Mouse (Mus musculus): ENCODE measurements around the gene Ccl17. TPM values are rescaled to one million over a fixed set of nuclear protein-coding genes. Genes with fewer than 3 reads are reported as not detected.
A peak's percentile ranks its signal among the peaks of the same experiment; 100 is the strongest.

Ccl17 gene
- polyA plus RNA-seq, 1 experiment from 2014 or later: 0.57 TPM

- no peak overlapping the region for H3K9ac ChIP-seq (replicated peaks; ENCODE audit: low read length)
- H3K4me2 ChIP-seq (replicated peaks; ENCODE audit: low read depth, low read length): no peak overlapping the region
- 68% methylated on average over 10 of the region's 10 CpGs for WGBS
- peaks cover 35% of the 10 kb centered on the region for H3K4me1 ChIP-seq (ENCODE audit: insufficient read depth, low read length)
- peak overlapping the region; percentile 84 for H3K27ac ChIP-seq (ENCODE audit: low read length)
- no peak overlapping the region for H3K4me3 ChIP-seq (ENCODE audit: low read length)
- no peaks in the 10 kb centered on the region for H3K36me3 ChIP-seq (ENCODE audit: insufficient read depth, low read length)
- no peaks in the 10 kb centered on the region for H3K9me3 ChIP-seq (ENCODE audit: low read length)
- H3K27me3 ChIP-seq (ENCODE audit: insufficient read depth, low read length): no peaks in the 10 kb centered on the region
- ATAC-seq (ENCODE audit: low FRiP score, low TSS enrichment): no peak
Observed at GRCm38 (mm10) chr8:94778895-94779533, 31.2 kb upstream of the Ccl17 start.

- Histone ChIP-seq H3K4me1 (ENCODE audit: insufficient read depth, low read length) (peaks cover 35% of the 10 kb centered on the region), H3K27me3 (ENCODE audit: insufficient read depth, low read length) (no peaks in the 10 kb centered on the region), H3K9ac (replicated peaks; ENCODE audit: low read length) (no peak overlapping the region), H3K4me2 (replicated peaks; ENCODE audit: low read depth, low read length) (no peak overlapping the region), H3K9me3 (ENCODE audit: low read length) (no peaks in the 10 kb centered on the region), H3K4me3 (ENCODE audit: low read length) (no peak overlapping the region), H3K27ac (ENCODE audit: low read length) (no peak overlapping the region), H3K36me3 (ENCODE audit: insufficient read depth, low read length) (no peaks in the 10 kb centered on the region)
- WGBS: 92% methylated on average over 16 of the region's 16 CpGs
- ATAC-seq (ENCODE audit: low FRiP score, low TSS enrichment): no peak
Observed at GRCm38 (mm10) chr8:94779534-94780294, 30.5 kb upstream of the Ccl17 start.

GRCm38 (mm10) chr8:94780491-94781154 lies 29.6 kb upstream of the Ccl17 start:
- H3K9me3 ChIP-seq (ENCODE audit: low read length): no peaks in the 10 kb centered on the region
- no peaks in the 10 kb centered on the region for H3K36me3 ChIP-seq (ENCODE audit: insufficient read depth, low read length)
- H3K4me2 ChIP-seq (replicated peaks; ENCODE audit: low read depth, low read length): no peak overlapping the region
- H3K27me3 ChIP-seq (ENCODE audit: insufficient read depth, low read length): no peaks in the 10 kb centered on the region
- peaks cover 35% of the 10 kb centered on the region for H3K4me1 ChIP-seq (ENCODE audit: insufficient read depth, low read length)
- H3K4me3 ChIP-seq (ENCODE audit: low read length): no peak overlapping the region
- H3K27ac ChIP-seq (ENCODE audit: low read length): no peak overlapping the region
- H3K9ac ChIP-seq (replicated peaks; ENCODE audit: low read length): no peak overlapping the region
- no peak for ATAC-seq (ENCODE audit: low FRiP score, low TSS enrichment)
- WGBS: 87% methylated on average over 21 of the region's 21 CpGs

DNA sequence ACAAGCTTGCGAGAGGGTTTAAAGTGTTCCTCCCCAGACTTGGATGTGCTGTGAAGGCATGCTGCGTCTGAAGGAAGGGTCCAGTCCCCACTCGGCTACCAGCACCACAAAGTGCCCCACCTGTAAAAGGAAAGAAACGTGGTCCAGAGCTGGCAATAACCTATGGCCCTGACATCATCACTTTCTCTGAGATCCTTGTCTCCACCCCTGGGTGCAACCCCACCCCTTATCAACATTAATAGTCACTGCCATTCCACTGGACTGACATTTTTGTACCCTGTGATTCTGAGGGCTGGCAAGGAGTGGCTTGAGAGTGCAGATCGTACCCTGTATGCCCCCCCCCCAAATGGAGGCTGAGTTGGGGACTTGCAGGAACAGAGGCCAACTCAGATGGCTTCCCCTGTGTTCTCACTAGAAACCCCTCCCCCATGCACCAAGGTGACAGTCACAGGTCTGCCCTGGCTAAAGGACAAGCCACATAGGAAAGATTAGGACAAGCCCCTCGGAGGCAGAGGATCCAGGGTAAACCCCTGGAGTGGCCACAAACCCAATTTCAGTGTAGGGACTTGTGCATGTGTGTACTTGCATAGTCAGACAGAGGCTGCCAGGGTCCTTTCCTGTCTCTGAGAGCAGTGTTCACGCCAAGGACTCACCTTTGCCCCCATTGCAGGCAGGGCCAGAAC lies 29.0 kb upstream of the Ccl17 start:
- Histone ChIP-seq H3K9me3 (ENCODE audit: low read length) (no peaks in the 10 kb centered on the region), H3K27ac (ENCODE audit: low read length) (peak overlapping the region; percentile 56), H3K27me3 (ENCODE audit: insufficient read depth, low read length) (no peaks in the 10 kb centered on the region), H3K9ac (replicated peaks; ENCODE audit: low read length) (no peak overlapping the region), H3K4me3 (ENCODE audit: low read length) (no peak overlapping the region), H3K36me3 (ENCODE audit: insufficient read depth, low read length) (no peaks in the 10 kb centered on the region), H3K4me2 (replicated peaks; ENCODE audit: low read depth, low read length) (peak overlapping the region; percentile 32), H3K4me1 (ENCODE audit: insufficient read depth, low read length) (peaks cover 35% of the 10 kb centered on the region)
- 58% methylated on average over 7 of the region's 7 CpGs for WGBS
- ATAC-seq (ENCODE audit: low FRiP score, low TSS enrichment): no peak

GRCm38 (mm10) chr8:94781838-94782235 lies 28.4 kb upstream of the Ccl17 start:
- H3K27me3 ChIP-seq (ENCODE audit: insufficient read depth, low read length): no peaks in the 10 kb centered on the region
- H3K9me3 ChIP-seq (ENCODE audit: low read length): no peaks in the 10 kb centered on the region
- no peak overlapping the region for H3K4me3 ChIP-seq (ENCODE audit: low read length)
- H3K4me2 ChIP-seq (replicated peaks; ENCODE audit: low read depth, low read length): peak overlapping the region; percentile 32
- peak; percentile 90 for ATAC-seq (ENCODE audit: low FRiP score, low TSS enrichment)
- peaks cover 35% of the 10 kb centered on the region for H3K4me1 ChIP-seq (ENCODE audit: insufficient read depth, low read length)
- no peaks in the 10 kb centered on the region for H3K36me3 ChIP-seq (ENCODE audit: insufficient read depth, low read length)
- H3K9ac ChIP-seq (replicated peaks; ENCODE audit: low read length): no peak overlapping the region
- H3K27ac ChIP-seq (ENCODE audit: low read length): peak overlapping the region; percentile 56
- 8% methylated on average over 11 of the region's 11 CpGs for WGBS

DNA sequence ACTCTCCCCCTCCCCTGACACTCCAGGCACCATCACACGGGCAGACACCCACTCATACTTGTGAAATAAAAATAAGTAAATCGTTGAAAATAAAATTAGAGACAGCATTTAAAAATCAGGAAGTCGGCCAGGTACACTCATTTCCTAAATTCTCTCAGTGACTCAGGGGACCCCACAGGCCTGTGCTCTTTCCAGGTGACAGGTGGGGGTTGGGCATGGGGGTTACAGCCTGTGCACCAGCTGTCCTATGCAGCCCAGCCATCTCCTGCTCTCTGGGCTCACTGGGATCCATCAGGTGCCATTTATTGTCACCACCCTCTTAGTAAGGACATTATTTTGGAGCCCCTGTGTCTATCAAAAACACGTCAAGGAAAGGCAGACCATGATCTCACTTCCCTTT lies 26.4 kb upstream of the Ccl17 start:
- Histone ChIP-seq H3K36me3 (ENCODE audit: insufficient read depth, low read length) (no peaks in the 10 kb centered on the region), H3K9ac (replicated peaks; ENCODE audit: low read length) (no peak overlapping the region), H3K4me3 (ENCODE audit: low read length) (no peak overlapping the region), H3K4me2 (replicated peaks; ENCODE audit: low read depth, low read length) (no peak overlapping the region), H3K9me3 (ENCODE audit: low read length) (no peaks in the 10 kb centered on the region), H3K27me3 (ENCODE audit: insufficient read depth, low read length) (no peaks in the 10 kb centered on the region), H3K27ac (ENCODE audit: low read length) (no peak overlapping the region), H3K4me1 (ENCODE audit: insufficient read depth, low read length) (peaks cover 22% of the 10 kb centered on the region)
- 65% methylated on average over 4 of the region's 4 CpGs for WGBS
- ATAC-seq (ENCODE audit: low FRiP score, low TSS enrichment): no peak

GRCm38 (mm10) chr8:94785247-94785985 lies 24.8 kb upstream of the Ccl17 start:
- no peak for ATAC-seq (ENCODE audit: low FRiP score, low TSS enrichment)
- H3K36me3 ChIP-seq (ENCODE audit: insufficient read depth, low read length): no peaks in the 10 kb centered on the region
- no peak overlapping the region for H3K4me3 ChIP-seq (ENCODE audit: low read length)
- H3K4me2 ChIP-seq (replicated peaks; ENCODE audit: low read depth, low read length): no peak overlapping the region
- no peak overlapping the region for H3K27ac ChIP-seq (ENCODE audit: low read length)
- 59% methylated on average over 12 of the region's 12 CpGs for WGBS
- H3K4me1 ChIP-seq (ENCODE audit: insufficient read depth, low read length): peaks cover 18% of the 10 kb centered on the region
- H3K27me3 ChIP-seq (ENCODE audit: insufficient read depth, low read length): no peaks in the 10 kb centered on the region
- no peaks in the 10 kb centered on the region for H3K9me3 ChIP-seq (ENCODE audit: low read length)
- no peak overlapping the region for H3K9ac ChIP-seq (replicated peaks; ENCODE audit: low read length)

DNA sequence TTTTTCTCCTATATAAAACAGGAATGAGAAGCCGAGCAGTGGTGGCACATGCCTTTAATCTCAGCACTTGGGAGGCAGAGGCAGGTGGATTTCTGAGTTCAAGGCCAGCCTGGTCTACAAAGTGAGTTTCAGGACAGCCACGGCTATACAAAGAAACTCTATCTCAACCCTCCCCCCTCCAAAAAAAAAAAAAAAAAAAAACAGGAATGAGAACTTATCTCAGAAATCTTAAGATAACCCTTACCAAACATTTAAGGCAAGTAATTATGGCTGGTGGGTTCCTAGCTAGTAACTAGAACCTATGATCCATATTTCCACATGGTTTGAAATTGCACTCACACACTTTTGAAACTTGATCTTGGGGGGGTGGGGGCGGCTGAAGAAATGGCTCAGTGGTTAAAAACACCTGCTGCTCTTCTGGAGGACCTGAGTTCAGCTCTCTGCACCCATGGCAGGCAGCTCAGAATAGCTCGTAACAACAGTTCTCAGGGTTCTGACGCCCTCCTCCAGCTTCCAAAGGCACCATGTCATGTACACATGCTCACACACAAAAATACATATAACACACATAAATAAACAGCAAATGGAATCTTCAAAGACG lies 24.2 kb upstream of the Ccl17 start:
- no peak overlapping the region for H3K27ac ChIP-seq (ENCODE audit: low read length)
- 71% methylated on average over 6 of the region's 6 CpGs for WGBS

More for the DNA sequence above, 24.2 kb upstream of the Ccl17 start:
- H3K9me3 ChIP-seq (ENCODE audit: low read length): no peaks in the 10 kb centered on the region
- H3K4me1 ChIP-seq (ENCODE audit: insufficient read depth, low read length): peaks cover 14% of the 10 kb centered on the region
- H3K27me3 ChIP-seq (ENCODE audit: insufficient read depth, low read length): no peaks in the 10 kb centered on the region
- H3K4me3 ChIP-seq (ENCODE audit: low read length): no peak overlapping the region
- H3K9ac ChIP-seq (replicated peaks; ENCODE audit: low read length): no peak overlapping the region
- no peak for ATAC-seq (ENCODE audit: low FRiP score, low TSS enrichment)
- no peaks in the 10 kb centered on the region for H3K36me3 ChIP-seq (ENCODE audit: insufficient read depth, low read length)
- no peak overlapping the region for H3K4me2 ChIP-seq (replicated peaks; ENCODE audit: low read depth, low read length)

Measured in kidney, embryonic 16.5 days (tissue).